Comparison of ENCODE assay signal across 20 mouse cellular contexts in the genomic region with DNA sequence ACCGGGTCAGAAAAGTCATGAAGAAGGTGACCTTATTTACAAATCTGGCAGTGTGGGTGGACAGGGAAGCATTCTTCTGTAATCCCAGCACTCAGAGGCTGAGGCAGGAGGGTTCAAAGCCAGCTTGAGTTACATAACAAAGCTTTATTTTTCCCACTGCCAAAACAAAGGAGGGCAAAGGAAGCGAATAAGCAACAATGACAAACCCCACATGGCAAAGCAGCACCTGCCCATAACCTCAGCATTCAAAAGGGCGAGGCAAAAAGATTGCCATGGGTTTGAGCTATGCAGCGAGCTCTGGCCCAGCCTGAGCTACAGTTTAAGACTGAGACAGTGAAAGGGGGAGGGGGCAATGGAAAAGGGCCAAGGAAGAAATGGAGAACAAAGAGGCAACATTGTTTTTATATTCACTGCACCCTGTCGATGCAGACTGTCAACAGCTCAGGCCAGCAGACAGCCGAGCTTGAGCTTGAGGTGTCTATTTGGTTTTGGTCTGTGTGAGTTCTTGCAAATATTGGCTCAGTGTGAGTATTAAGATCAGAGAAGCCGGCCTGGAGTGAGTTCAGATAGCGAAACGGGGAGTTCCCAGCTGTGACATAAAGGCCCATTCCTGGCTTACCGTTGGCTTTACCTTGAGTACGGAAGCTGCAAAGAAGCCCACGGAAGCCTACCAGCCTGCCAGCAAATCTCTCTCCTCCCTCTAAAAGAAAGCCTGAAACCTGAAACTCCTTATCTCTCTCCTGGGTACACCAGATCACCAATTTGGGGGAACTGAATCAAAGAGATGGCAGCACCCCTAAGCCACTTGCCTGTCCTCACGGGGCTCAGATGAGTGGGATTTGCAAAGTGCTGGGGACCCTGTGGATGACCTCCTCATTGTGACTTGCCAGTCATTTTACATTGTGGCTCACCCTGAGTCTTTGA. TPM values are rescaled to one million over a fixed set of nuclear protein-coding genes. Genes with fewer than 3 reads are reported as not detected.
DNase-seq lines count a peak whose midpoint lies in the region; TF ChIP-seq lines count a peak whose summit lies in the region.
"Had no signal": no experiment of that assay in that cellular context is flagged by ENCODE, and none has a peak within 500 bp of the region (broad histone marks: within the 10 kb centered on the region; RNA-seq: fewer than 3 reads in every experiment).

No protein-coding gene starts in this region.

- in situ Hi-C loops in ES-E14 (cut with MboI; ENCODE audit: low sequenced_read_pairs in 2 of 2, unreplicated experiment in 2 of 2): no loop called here

- peaks cover 7 to 9% of the 10 kb centered on the region in 2 experiments; a peak in 3 of 4 replicates for H3K4me1 ChIP-seq in ES-E14 (ENCODE audit: control insufficient read depth in 2 of 2, insufficient read depth in 2 of 2, low read length in 2 of 2, poor library complexity in 1 of 2)

- H3K27ac ChIP-seq in ES-E14 (ENCODE audit: insufficient read depth, low read depth, low read length, poor library complexity, severe bottlenecking): 0 out of 2 replicates have a peak overlapping the region, but pooled peaks have one; percentile 6
- H3K27ac ChIP-seq: embryonic facial prominence, embryonic 12.5 days; embryonic facial prominence, embryonic 15.5 days; gastrocnemius, adult 2 months; hindbrain, embryonic 12.5 days; hindbrain, embryonic 15.5 days; intestine, embryonic 15.5 days had no signal

- H3K9ac ChIP-seq in ES-E14 (ENCODE audit: insufficient read depth, low read depth, low read length, poor library complexity, severe bottlenecking): no peak overlapping the region
- H3K9ac ChIP-seq: embryonic facial prominence, embryonic 12.5 days; embryonic facial prominence, embryonic 15.5 days; forebrain, postnatal 0 days; hindbrain, embryonic 12.5 days; hindbrain, embryonic 15.5 days; intestine, embryonic 15.5 days had no signal

- H3K36me3 ChIP-seq in ES-E14 (ENCODE audit: control insufficient read depth, insufficient read depth, low read length, poor library complexity, severe bottlenecking): no peaks in the 10 kb centered on the region
- H3K36me3 ChIP-seq: embryonic facial prominence, embryonic 12.5 days; embryonic facial prominence, embryonic 15.5 days; hindbrain, embryonic 12.5 days; hindbrain, embryonic 15.5 days; intestine, embryonic 15.5 days had no signal

- H3K9me3 ChIP-seq in ES-E14 (ENCODE audit: control insufficient read depth, insufficient read depth, low read depth, low read length): no peaks in the 10 kb centered on the region
- H3K9me3 ChIP-seq: embryonic facial prominence, embryonic 12.5 days; embryonic facial prominence, embryonic 15.5 days; hindbrain, embryonic 12.5 days; hindbrain, embryonic 15.5 days; intestine, embryonic 15.5 days had no signal

- peak; percentile 54 for DNase-seq in testis, postnatal 14 days (ENCODE audit: low spot score)
- DNase-seq in testis, postnatal 10 days (ENCODE audit: low spot score): no peak
- DNase-seq in ES-E14 (ENCODE audit: low read depth, low spot score) (no peak), ZHBTc4 (ENCODE audit: low read depth, low spot score) (peak; percentile 77)
- DNase-seq in adrenal gland, adult 18-20 months (ENCODE audit: low spot score in 2 of 2): no peak
- no peak for DNase-seq in spleen, adult 18-20 months
- DNase-seq: adrenal gland, postnatal 10 days; adrenal gland, postnatal 36 days; cerebellum, adult 18-20 months; cerebellum, adult 9-10 months; cerebellum, postnatal 14 days; forebrain, postnatal 0 days; gastrocnemius, adult 2 months; gastrocnemius, postnatal 14 days; heart, adult 11 months had no signal

- H3K4me3 ChIP-seq in ES-E14 (ENCODE audit: insufficient read depth in 1 of 2, low read depth in 1 of 2, low read length in 2 of 2, poor library complexity in 1 of 2, severe bottlenecking in 1 of 2): no peak overlapping the region
- H3K4me3 ChIP-seq: embryonic facial prominence, embryonic 12.5 days; embryonic facial prominence, embryonic 15.5 days; gastrocnemius, adult 2 months; hindbrain, embryonic 12.5 days; hindbrain, embryonic 15.5 days; intestine, embryonic 15.5 days had no signal

TF ChIP-seq in ES-E14, 5 proteins besides CTCF, POLR2A, EP300 and RAD21:
- TF ChIP-seq MAFK (IDR thresholded peaks at IDR 0.05; ENCODE audit: insufficient read depth, low read depth, low read length): no peak
- no peak for TF ChIP-seq ZC3H11A (IDR thresholded peaks at IDR 0.05; ENCODE audit: borderline replicate concordance, low read depth, low read length)
- no peak for TF ChIP-seq CHD2 (IDR thresholded peaks at IDR 0.05; ENCODE audit: low read depth, low read length)
- TF ChIP-seq HCFC1 (IDR thresholded peaks at IDR 0.05; ENCODE audit: borderline replicate concordance, insufficient read depth, low read length): no peak
- no peak for TF ChIP-seq ZNF384 (IDR thresholded peaks at IDR 0.05; ENCODE audit: low read depth, low read length)

RNA-seq across cellular contexts. Expression of a gene that starts 3.1 kb away (rescaled TPM):
- 21.5 and 32.4 TPM in 2 replicates for total RNA-seq in ES-E14 (2012; rRNA removed)
- total RNA-seq in adrenal gland, adult 18-20 months (2021): 10 to 100 TPM; 20.4 to 24.5 TPM

Comparison
In these comparisons a context has a peak if more than half of its experiments do, and no peak if none do; other contexts are left out.
1. DNase-seq: peak in testis, postnatal 14 days (single experiment) and ZHBTc4 (single experiment); none in testis, postnatal 10 days (single experiment), ES-E14 (single experiment), adrenal gland, adult 18-20 months (0 of 2) and spleen, adult 18-20 months (0 of 2).